Mouse (Mus musculus) limb, embryonic 11.5 days (tissue): ENCODE measurements at regions not wholly inside any gene's neighbourhood (a gene's known extent, or its start where the extent isn't known, plus 50 kb on each side); places are given as distances from the start of the nearest gene placed in this dataset.

Source experiments
- ATAC-seq: fragments of 200-750 bp; cut with Nextera tagmentation; 2 replicates; pipeline ENCODE4 v1.8.0; 2017; ENCODE audit warnings: low read depth; ENCODE audit not compliant: insufficient number of reproducible peaks, low FRiP score, low TSS enrichment
- DNase-seq: peaks from one replicate; pipeline ENCODE4 v3.0.0-alpha.2; 2015; ENCODE audit warnings: low spot score
- H3K27ac ChIP-seq: fragments of 300-500 bp; sonication (generic); replicated peaks from 2 replicates; pipeline ENCODE4 v1.5.1; 2014; ENCODE audit warnings: low read depth, mild to moderate bottlenecking, low read length
- H3K27me3 ChIP-seq: fragments of 300-500 bp; sonication (generic); 2 replicates; pipeline ENCODE4 v1.6.1; 2014; ENCODE audit warnings: mild to moderate bottlenecking, low read length, mixed read lengths; ENCODE audit not compliant: control insufficient read depth, insufficient read depth
- H3K36me3 ChIP-seq: fragments of 300-500 bp; sonication (generic); 2 replicates; pipeline ENCODE4 v1.6.1; 2014; ENCODE audit warnings: mild to moderate bottlenecking, low read length, moderate library complexity, mixed read lengths; ENCODE audit not compliant: control insufficient read depth, insufficient read depth
- H3K4me1 ChIP-seq: fragments of 300-500 bp; sonication (generic); 2 replicates; pipeline ENCODE4 v1.6.1; 2014; ENCODE audit warnings: low read length, mixed read lengths; ENCODE audit not compliant: control insufficient read depth, insufficient read depth
- H3K4me2 ChIP-seq: fragments of 300-500 bp; sonication (generic); 2 replicates; pipeline ENCODE4 v1.6.1; 2014; ENCODE audit warnings: low read depth, mild to moderate bottlenecking, moderate library complexity; ENCODE audit not compliant: severe bottlenecking
- H3K4me3 ChIP-seq: fragments of 300-500 bp; sonication (generic); 2 replicates; pipeline ENCODE4 v1.5.1; 2014; ENCODE audit warnings: low read depth, low read length
- H3K9ac ChIP-seq: fragments of 300-500 bp; sonication (generic); 2 replicates; pipeline ENCODE4 v1.6.1; 2014; ENCODE audit warnings: mild to moderate bottlenecking, low read length
- H3K9me3 ChIP-seq: fragments of 300-500 bp; sonication (generic); 2 replicates; pipeline ENCODE4 v1.6.1; 2016; ENCODE audit warnings: low read length; ENCODE audit not compliant: control insufficient read depth
- WGBS: fragments of 180-500 bp; shearing (Covaris S2); extraction: QIAGEN DNeasy Blood & Tissue Kit; methylation state at CpG from one replicate; pipeline ENCODE4 v1.1.7; 2014; 5-methylcytosine and 5-hydroxymethylcytosine counted together

DNA sequence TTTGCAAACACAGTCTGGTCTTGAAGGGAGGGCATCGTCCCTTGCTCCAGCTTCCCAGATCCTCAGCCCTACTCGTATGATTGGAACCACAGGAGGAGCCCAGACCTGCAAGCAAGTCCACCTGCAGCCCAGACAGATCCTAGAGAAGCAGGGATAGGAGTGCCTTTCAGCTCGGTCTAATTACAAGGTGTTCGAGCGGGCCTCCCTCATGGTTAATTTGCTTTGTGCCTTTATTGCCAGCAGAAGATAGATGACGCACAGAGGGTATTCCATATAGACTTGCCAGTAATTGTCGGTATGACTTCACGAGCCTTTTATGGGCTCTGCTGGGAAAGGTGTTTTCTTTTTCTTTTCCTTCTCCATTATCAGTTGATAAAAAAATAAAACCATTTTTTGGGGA lies 216.9 kb upstream of the Gm4791 start:
- Histone ChIP-seq H3K4me2 (no peak overlapping the region), H3K36me3 (no peaks in the 10 kb centered on the region), H3K27me3 (no peaks in the 10 kb centered on the region), H3K9me3 (no peaks in the 10 kb centered on the region), H3K27ac (no peak overlapping the region), H3K4me1 (no peaks in the 10 kb centered on the region), H3K9ac (no peak overlapping the region), H3K4me3 (no peak overlapping the region)
- WGBS = 78% methylated on average over 8 of the region's 8 CpGs
- ATAC-seq (no peak), DNase-seq (no peak)

DNA sequence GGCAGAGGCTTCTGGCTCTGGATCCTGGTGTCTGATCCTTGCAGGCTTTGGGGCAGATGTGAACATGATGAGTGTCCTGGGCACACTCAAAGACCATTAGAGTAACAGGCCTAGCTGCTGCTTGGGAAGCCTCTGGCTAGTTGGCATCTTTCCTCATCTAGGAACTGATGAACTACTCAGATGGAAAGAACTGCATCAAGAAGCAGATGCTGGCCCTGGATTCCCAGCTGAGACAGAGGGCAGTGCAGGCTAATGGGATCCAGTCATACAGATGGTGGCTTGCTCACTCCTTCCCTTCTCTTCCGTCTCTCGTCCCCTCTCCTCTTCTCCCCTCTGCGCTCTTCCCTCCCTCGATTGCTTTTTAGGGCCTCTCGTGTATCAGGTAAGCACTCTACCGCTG lies 219.8 kb upstream of the Gm4791 start:
- Histone ChIP-seq H3K27ac (no peak overlapping the region), H3K9me3 (no peaks in the 10 kb centered on the region), H3K9ac (no peak overlapping the region), H3K4me2 (no peak overlapping the region), H3K4me1 (no peaks in the 10 kb centered on the region), H3K27me3 (no peaks in the 10 kb centered on the region), H3K36me3 (no peaks in the 10 kb centered on the region), H3K4me3 (no peak overlapping the region)
- DNase-seq (no peak), ATAC-seq (no peak)
- 93% methylated on average over 6 of the region's 6 CpGs for WGBS

DNA sequence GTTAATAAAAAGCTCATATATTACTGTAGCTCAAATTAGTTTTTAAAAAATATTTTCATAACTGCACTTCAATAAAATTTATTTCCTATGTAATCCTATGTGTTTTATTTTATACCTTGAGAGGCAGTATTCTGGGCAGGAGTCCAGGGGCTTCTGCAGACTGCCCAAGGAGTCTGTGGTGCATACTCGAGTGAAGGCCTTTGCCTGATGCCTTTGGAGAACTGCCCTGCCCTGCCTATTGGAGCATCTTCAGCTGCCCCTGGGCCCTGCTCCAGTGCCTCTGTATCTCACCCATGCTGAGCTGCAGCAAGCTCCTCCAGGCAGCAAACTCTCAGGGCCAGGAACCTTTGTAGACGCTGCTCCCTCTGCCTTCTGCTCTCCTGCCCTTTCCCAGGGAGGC lies 223.7 kb upstream of the Gm4791 start:
- no peaks in the 10 kb centered on the region for H3K27me3 ChIP-seq
- H3K4me2 ChIP-seq = no peak overlapping the region
- H3K4me1 ChIP-seq = no peaks in the 10 kb centered on the region
- H3K9ac ChIP-seq = no peak overlapping the region
- H3K36me3 ChIP-seq = no peaks in the 10 kb centered on the region
- H3K27ac ChIP-seq = no peak overlapping the region
- DNase-seq (no peak), ATAC-seq (no peak)
- H3K4me3 ChIP-seq = no peak overlapping the region
- 72% methylated on average over 2 of the region's 2 CpGs for WGBS
- H3K9me3 ChIP-seq = no peaks in the 10 kb centered on the region

DNA sequence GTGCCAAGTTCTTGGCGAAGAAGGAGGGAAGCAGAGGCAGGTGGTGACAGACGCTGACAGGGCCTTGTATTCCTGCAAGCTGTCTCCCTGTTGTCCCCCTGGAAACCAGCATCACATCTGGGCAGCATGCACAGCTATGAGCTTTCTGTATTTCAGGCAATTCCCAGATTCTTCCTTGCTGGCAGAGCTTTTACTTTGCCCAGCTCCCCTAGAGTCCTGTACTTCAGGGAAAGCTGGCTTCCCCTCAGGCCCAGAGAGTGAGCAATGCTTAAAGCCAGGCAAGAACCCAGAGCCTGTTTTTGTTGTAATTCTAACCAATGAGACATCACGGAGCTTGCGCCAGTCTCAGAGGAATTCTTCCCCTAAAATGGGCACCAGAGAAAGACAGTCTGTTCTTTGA lies 238.3 kb upstream of the Gm4791 start:
- ATAC-seq (no peak), DNase-seq (no peak)
- Histone ChIP-seq H3K9ac (no peak overlapping the region), H3K27me3 (no peaks in the 10 kb centered on the region), H3K36me3 (no peaks in the 10 kb centered on the region), H3K4me2 (no peak overlapping the region), H3K27ac (no peak overlapping the region), H3K4me3 (no peak overlapping the region), H3K4me1 (no peaks in the 10 kb centered on the region), H3K9me3 (no peaks in the 10 kb centered on the region)
- 89% methylated on average over 4 of the region's 4 CpGs for WGBS

DNA sequence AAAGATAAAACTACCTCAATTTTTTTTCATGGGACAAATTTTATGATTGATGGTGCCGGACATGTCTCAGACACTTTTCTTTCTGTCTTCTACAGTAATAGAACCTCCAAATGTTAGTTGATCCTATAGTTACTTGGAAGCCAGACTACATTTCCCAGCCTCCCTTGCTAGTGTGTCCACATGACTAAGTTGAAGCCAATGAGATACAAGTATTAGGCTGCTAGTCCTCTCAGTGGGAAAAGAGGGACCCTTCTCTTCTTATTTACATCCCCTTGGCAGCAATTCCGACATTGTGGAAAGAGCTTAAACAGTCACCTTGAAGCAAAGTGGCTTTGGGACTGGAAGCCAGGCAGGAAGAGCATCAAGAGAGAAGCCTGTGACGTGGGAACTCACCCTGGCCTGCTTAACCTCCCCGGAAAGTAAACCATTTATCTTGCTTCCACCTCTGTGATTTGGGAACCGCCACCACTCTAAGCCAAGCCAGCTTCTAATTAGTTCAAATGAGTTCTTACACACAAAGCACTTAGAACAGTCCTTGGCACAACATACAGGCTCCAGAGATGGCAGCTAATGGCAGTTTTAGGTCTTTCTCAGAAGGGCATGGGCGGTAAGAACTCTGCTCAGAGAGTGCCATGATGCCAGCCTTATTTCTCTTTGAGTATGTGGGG lies 241.4 kb upstream of the Gm4791 start:
- Histone ChIP-seq H3K27ac (no peak overlapping the region), H3K27me3 (no peaks in the 10 kb centered on the region), H3K9ac (no peak overlapping the region), H3K4me3 (no peak overlapping the region), H3K4me1 (no peaks in the 10 kb centered on the region), H3K4me2 (no peak overlapping the region), H3K9me3 (no peaks in the 10 kb centered on the region), H3K36me3 (no peaks in the 10 kb centered on the region)
- DNase-seq (no peak), ATAC-seq (no peak)
- WGBS = 72% methylated on average over 6 of the region's 6 CpGs

DNA sequence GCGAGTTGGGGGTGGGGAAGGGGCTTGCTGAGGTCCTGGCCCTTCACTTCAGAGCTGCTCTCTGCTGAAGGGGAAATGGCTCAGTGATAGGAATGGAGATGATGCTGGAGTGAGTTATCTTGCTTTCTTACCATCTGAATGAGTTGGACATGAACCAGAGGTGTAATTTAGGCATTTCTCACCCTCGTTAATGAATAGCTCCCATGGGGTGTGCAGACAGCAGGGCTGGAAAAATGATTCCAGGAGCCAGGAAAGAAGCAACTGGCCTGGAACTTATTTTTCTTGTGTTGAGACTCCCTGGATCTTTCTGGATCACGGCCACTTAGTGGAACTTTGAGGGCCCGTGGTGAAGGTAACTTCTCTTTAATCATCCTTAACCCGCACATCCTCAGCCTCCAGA lies 246.6 kb upstream of the Gm4791 start:
- WGBS = 55% methylated on average over 5 of the region's 5 CpGs
- no peak for ATAC-seq
- Histone ChIP-seq H3K4me1 (no peaks in the 10 kb centered on the region), H3K27me3 (no peaks in the 10 kb centered on the region), H3K36me3 (no peaks in the 10 kb centered on the region), H3K9me3 (no peaks in the 10 kb centered on the region), H3K4me2 (no peak overlapping the region), H3K9ac (no peak overlapping the region), H3K4me3 (no peak overlapping the region), H3K27ac (no peak overlapping the region)
- no peak for DNase-seq

DNA sequence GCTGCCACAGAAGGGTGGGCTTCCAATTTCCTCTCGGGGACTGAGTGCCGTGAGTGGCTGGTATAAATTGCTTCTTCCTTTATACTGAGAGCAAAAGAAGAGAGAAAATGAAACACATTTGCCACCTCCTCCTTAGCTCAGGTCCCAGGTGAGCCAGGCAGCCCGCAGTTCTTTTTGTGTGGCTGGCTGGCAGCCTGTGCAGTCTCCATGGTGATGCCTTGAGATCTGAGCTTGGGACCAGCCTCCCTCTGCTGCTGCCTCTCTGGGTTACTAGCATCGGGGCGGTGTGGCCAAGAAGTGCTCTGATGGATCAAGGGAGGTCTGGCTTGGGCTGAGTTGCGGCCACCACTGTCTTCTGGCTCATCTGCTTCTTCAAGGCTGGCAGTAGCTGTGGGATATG lies 249.1 kb upstream of the Gm4791 start:
- H3K4me2 ChIP-seq = no peak overlapping the region
- H3K27ac ChIP-seq = no peak overlapping the region
- no peak overlapping the region for H3K9ac ChIP-seq
- H3K4me3 ChIP-seq = no peak overlapping the region
- H3K27me3 ChIP-seq = no peaks in the 10 kb centered on the region
- no peaks in the 10 kb centered on the region for H3K4me1 ChIP-seq
- WGBS = 76% methylated on average over 6 of the region's 6 CpGs
- H3K9me3 ChIP-seq = no peaks in the 10 kb centered on the region
- ATAC-seq (no peak), DNase-seq (no peak)
- H3K36me3 ChIP-seq = no peaks in the 10 kb centered on the region

DNA sequence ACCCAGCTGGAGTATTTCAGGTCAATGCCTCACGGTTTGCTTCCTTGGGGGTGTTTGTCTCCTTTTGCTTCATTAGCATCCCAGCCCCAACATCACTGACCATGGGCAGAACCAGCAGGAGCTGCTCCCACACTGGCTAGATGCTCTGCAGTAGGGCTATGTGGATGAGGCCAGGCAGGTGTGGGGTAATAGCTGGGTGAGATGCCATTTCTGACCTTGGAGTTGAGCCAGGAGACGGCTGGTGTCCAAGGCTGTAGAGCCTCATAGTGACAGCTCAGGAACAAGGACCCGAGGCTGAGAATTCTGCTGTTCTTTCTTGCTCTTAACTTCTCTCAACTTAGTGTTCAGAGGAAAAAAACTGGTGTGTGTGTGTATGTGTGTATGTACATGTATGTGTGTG lies 252.3 kb upstream of the Gm4791 start:
- no peak overlapping the region for H3K9ac ChIP-seq
- H3K36me3 ChIP-seq = no peaks in the 10 kb centered on the region
- ATAC-seq (no peak), DNase-seq (no peak)
- H3K27ac ChIP-seq = no peak overlapping the region
- H3K4me3 ChIP-seq = no peak overlapping the region
- H3K4me2 ChIP-seq = no peak overlapping the region
- no peaks in the 10 kb centered on the region for H3K4me1 ChIP-seq
- WGBS = 79% methylated on average over 3 of the region's 3 CpGs
- H3K27me3 ChIP-seq = no peaks in the 10 kb centered on the region
- no peaks in the 10 kb centered on the region for H3K9me3 ChIP-seq

DNA sequence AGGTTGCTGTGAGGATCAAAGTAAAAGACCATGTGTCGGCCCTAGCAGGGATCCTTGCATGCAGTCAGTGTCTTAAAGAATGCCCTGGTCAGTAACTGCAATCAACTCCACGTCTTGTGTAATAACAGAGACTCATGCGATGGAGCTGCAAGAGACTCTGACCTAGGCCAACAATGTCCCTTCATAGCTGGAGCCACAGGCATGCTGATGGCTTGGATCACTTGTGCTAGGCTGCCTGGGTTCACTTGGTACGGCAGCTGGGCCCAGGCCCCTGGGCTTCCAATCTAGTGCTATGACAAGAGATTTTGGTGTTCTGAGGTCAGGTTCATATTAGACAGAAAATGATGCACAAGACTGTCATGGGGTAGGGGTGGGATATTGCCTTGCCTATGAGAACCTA lies 258.0 kb upstream of the Gm4791 start:
- no peak for ATAC-seq

More for the DNA sequence above, 258.0 kb upstream of the Gm4791 start:
- Histone ChIP-seq H3K36me3 (no peaks in the 10 kb centered on the region), H3K27me3 (no peaks in the 10 kb centered on the region), H3K4me3 (no peak overlapping the region), H3K9me3 (no peaks in the 10 kb centered on the region), H3K4me1 (no peaks in the 10 kb centered on the region), H3K9ac (no peak overlapping the region), H3K4me2 (no peak overlapping the region), H3K27ac (no peak overlapping the region)
- no peak for DNase-seq
- WGBS = 82% methylated on average over 4 of the region's 4 CpGs
